Mouse (Mus musculus) mouse trophoblast stem cell (cell line): ENCODE data around the gene Vmn1r44.
"Not testable (repeated sequence)": the region's sequence is repeated elsewhere in the genome, so short reads cannot be mapped to it uniquely, and the experiment has no call there.

Source experiments
- in situ Hi-C, 2 experiments: fragments of 300-500 bp; cut with MseI, MboI; formaldehyde crosslinking; loops; 2 replicates in 1 of 2; 3 replicates in 1 of 2; pipeline ENCODE4 v1.15.1; 2025

Gene Vmn1r44

GRCm38 (mm10) chr6:89883360-89883759 is at the start of gene Vmn1r44:
TSS of gene Vmn1r44 (plus strand) at chr6:89883660.
- in situ Hi-C loops: loop anchor here in 1 of 2 experiments (5.0 kb wide), 1 partner anchor 84 kb away; the partner anchor contains the start of gene Vmn1r46

DNA sequence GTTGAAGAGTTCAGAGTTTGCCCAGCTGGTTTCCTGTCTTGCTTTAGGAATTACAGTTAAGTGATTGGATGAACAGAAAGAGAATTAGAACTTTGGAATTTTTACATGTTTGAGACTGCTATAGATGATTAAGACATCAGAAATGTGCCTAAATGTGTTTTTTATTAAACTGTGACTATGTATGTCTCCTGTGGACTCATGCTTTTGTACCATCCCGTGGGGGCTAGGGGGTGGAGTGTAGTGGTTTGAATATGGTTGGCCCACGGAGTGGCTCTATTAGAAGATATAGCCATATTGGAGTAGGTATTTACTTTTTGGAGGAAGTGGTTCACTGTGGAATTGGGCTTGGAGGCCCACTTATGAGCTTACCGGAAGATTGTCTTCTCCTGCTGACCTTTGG is 25.9 kb upstream of the Vmn1r44 start:
- in situ Hi-C loops: no loop called here

DNA sequence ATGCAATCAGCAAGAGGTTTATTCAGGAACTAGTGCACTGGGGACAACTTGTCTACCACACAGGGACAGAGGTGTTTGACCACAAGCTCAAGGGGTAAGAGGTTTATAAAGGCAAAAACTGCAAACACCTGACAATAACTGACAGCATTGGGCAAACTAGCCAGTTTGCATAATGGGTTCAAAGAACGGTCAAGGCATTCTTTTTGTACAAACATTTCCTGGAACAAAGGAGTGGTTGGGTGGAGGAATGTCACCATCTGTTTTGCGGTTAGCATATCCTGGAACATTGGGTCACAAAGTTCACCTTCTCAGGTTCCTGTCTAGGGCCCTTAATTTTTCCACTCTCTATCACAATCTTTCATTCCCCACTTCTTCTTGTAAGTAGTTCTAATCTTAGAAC is 23.6 kb upstream of the Vmn1r44 start:
- in situ Hi-C loops: no loop called here

- in situ Hi-C loops: no loop called here
These were observed 19.7 kb upstream of the Vmn1r44 start for GRCm38 (mm10) chr6:89863792-89864191.

DNA sequence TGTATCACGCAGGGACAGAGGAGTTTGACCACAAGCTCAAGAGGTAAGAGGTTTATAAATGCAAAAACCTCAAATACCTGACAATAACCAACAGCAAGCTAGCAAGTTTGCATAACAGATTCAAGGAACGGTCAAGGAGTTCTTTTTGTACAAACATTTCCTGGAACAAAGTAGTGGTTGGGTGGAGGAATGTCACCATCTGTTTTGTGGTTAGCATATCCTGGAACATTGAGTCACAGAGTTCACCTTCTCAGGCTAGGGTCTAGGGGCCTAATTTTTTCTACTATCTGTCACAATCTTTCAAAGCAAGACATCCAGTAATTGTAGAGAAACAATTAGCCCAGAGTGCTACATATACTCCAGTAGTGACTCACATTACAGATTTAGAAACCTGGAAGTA is 16.2 kb upstream of the Vmn1r44 start:
- in situ Hi-C loops: no loop called here

DNA sequence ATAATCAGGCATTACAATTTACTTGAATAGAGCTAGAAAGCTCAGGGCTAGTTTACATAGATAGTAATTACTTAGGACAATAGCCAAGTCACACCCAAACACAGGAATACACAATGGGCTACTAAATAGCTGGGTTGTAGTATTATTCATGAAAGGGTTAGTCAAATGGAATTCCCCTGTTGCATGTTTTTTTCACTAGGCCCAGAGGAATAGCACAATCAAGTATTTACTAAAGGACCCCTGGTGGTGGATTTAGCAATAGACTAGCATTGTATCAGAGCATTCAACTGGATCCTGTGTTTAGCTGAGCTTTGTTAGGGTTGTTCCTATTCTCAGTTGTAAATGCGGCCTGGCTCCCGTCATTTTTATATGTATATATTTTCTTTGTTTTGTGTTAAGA is 15.5 kb upstream of the Vmn1r44 start:
- in situ Hi-C loops: no loop called here

DNA sequence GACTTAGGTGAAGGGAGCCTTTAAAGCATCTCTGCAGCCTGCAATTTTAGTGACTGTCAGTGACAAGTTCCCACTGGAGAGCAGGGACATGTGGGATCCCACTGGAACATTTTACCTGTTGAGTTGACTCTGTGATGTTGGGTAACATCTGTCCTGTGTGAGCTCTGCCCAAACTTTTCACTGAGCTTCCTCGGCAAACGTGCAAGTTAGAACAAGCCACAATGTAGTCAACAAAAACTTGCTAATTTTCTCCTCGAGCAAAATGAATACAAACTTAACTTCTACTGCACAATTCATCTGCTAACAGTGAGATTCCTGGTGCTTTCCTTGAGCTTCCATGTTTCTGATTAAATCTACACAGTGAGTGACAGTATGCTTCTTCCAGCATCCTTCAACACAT is 7.1 kb upstream of the Vmn1r44 start, which contains the start of the genes Vmn1r42 and Vmn1r43:
TSS of gene Vmn1r42 (minus strand) at position 101 of the 400 bp plus-strand sequence.
TSS of gene Vmn1r43 (minus strand) at position 101 of the 400 bp plus-strand sequence.
- in situ Hi-C loops: not testable (repeated sequence)

GRCm38 (mm10) chr6:89876963-89877362 is 6.5 kb upstream of the Vmn1r44 start:
- in situ Hi-C loops: no loop called here

DNA sequence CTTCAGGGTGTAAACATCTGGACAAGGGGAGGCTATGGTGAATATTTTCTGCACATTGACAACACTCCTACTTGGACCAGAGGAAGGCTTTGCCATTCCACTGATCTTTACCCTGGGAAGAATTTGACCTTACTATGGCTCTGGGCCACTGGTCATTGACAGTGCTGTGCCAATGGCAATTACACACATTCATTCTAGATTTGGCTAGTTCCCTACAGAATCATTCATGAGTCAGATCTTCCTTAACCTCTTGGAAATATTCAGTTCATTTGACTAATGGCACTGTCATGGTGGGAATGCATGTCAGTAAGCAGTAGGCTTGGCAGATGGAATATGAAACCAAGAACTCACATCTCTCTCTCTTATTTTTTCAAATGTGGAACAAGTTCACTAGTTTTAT is 2.6 kb upstream of the Vmn1r44 start:
- in situ Hi-C loops: loop anchor here in 1 of 2 experiments (5.0 kb wide), 1 partner anchor 86 kb away; the partner anchor contains the start of gene Vmn1r46

GRCm38 (mm10) chr6:89883812-89884211 is 352 bp downstream of the Vmn1r44 start:
- in situ Hi-C loops: loop anchor here in 1 of 2 experiments (5.0 kb wide), 1 partner anchor 83 kb away; the partner anchor contains the start of gene Vmn1r46

DNA sequence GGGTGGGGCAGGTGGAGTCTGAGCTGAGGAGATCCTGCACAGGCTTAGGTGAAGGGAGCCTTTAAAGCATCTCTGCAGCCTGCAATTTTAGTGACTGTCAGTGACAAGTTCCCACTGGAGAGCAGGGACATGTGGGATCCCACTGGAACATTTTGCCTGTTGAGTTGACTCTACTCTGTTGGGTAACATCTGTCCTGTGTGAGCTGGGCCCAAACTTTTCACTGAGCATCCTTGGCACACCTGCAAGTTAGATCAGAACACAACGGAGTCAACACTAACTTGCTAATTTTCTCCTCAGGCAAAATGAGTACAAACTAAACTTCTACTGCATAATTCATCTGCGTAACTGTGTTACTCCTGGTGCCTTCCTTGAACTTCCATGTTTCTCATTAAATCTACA is 57.0 kb downstream of the Vmn1r44 start, which contains the start of gene Vmn1r45:
TSS of gene Vmn1r45 (minus strand) at position 101 of the 400 bp plus-strand sequence.
- in situ Hi-C loops: not testable (repeated sequence)

- in situ Hi-C loops: no loop called here
These were observed 57.5 kb downstream of the Vmn1r44 start for GRCm38 (mm10) chr6:89940926-89941325.
